Mouse (Mus musculus): Measurements from ENCODE around the gene Yap1.

The Yap1 gene

DNA sequence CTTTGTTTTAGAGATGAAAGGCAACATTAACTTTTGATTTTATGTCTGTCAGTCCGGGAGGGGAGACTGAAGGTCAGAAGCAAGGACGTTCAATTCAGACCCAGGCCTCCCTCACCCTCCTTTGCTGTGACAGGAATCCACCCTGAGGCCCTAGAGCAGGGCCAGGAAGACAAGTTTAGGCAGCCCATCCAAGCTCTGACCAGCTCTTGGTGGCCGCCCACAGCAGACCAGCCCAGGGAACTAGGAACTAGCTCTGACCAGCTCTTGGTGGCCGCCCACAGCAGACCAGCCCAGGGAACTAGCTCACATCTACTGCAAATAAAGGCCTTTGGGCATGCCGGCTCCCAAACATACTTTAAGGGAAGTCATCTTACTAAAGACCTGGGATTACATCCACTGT, 26.8 kb downstream of the Yap1 start:
- DNase-seq (ENCODE audit: low spot score in 2 of 2) = no peak

GRCm38 (mm10) chr9:7971993-7972392, 32.4 kb downstream of the Yap1 start:
- DNase-seq (ENCODE audit: low spot score in 2 of 2) = no peak

GRCm38 (mm10) chr9:7967980-7968379, 36.4 kb downstream of the Yap1 start:
- no peak for DNase-seq (ENCODE audit: low spot score in 2 of 2)

GRCm38 (mm10) chr9:7965590-7965989, 38.8 kb downstream of the Yap1 start:
- DNase-seq (ENCODE audit: low spot score in 2 of 2) = no peak

GRCm38 (mm10) chr9:7963867-7964266, 40.5 kb downstream of the Yap1 start:
- no peak for DNase-seq (ENCODE audit: low spot score in 2 of 2)

DNA sequence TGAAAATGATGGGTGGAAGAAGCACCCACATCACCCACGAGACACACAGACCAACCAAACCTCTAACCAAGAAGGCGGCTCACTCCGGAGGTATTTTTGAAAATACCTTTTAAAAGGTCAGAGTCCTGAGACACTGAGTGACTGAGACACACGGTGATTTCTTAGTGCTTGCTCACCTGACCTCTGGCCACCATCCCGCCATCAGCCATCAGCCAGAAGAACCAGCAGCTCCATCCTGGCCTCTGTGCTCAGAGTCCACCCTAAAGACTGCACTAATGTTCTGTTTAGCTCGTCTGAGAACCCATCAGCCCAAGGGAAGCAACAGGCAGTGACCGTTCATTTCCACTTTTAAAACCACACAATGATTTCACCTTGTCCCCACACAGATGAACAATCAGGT, 41.5 kb downstream of the Yap1 start:
- DNase-seq (ENCODE audit: low spot score in 2 of 2) = no peak

- DNase-seq (ENCODE audit: low spot score in 2 of 2) = no peak
Measured at GRCm38 (mm10) chr9:7961366-7962160, 42.8 kb downstream of the Yap1 start.

GRCm38 (mm10) chr9:7960382-7960781, 44.0 kb downstream of the Yap1 start:
- DNase-seq (ENCODE audit: low spot score in 2 of 2) = no peak

DNA sequence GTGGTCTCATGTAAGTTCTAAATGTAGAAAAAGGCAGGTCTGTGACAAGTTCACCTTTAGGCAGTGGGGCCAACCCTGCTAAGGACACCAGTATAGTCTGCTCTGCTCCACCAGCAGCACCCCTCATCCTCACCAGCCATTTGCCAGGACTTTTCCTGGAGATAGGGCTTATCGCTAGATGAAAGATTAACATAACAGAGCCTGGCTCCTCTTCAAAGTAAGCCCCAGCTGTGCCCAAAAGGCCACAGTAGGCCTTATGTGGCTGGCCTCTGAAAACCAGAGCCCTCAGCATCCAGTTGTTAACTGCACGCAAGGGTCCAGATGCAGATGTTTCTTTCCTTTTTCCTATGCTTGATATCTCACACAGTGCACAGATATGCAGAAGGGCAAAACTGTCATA, 45.1 kb downstream of the Yap1 start:
- no peak for DNase-seq (ENCODE audit: low spot score in 2 of 2)

GRCm38 (mm10) chr9:7958025-7958593, 46.3 kb downstream of the Yap1 start:
- no peak for DNase-seq (ENCODE audit: low spot score in 2 of 2)

DNA sequence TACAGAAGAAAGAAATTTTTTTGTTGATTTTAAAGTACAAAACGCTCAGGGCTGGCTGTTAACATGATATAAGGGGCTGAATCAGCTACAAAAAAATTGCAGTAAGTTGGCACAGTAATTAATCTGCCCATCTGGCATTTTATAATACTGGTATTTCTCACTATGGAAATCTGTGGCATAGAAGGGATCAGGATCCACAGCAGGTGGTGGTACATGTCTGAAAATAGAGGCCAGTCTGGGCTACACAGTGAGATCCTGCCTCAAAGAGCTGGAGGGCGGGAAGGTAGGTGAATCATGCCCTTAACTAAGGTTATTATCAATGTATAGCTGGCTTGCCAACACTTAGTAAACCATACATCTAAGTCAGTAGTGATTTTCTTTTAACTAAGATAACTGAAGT, 47.0 kb downstream of the Yap1 start:
- no peak for DNase-seq (ENCODE audit: low spot score in 2 of 2)

- no peak for DNase-seq (ENCODE audit: low spot score in 2 of 2)
Measured at GRCm38 (mm10) chr9:7956400-7956799, 48.0 kb downstream of the Yap1 start.

GRCm38 (mm10) chr9:7952886-7953285, 51.5 kb downstream of the Yap1 start:
- no peak for DNase-seq (ENCODE audit: low spot score in 2 of 2)

- DNase-seq (ENCODE audit: low spot score in 2 of 2) = no peak
Measured at GRCm38 (mm10) chr9:7950211-7950644, 54.2 kb downstream of the Yap1 start.

DNA sequence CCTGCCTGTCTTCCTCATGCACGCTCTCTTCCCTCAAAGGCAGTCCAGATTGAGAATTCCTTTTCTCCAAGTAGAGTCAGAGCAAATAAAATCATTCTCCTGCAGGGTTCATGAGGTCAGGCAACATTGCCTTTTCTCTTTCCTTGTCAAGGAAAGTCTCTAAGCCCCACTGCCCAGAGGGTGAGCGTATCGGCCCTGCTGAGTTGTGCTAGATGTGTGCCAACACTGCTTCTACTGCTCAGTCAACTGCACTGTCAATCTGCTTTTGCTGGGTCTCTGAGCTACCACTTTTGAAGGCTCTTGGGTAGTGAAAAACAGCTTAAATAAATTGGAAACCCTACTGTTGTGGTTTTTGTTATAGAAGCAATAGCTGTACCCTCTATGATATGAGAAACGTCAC, 56.5 kb downstream of the Yap1 start:
- DNase-seq (ENCODE audit: low spot score in 2 of 2) = no peak

DNA sequence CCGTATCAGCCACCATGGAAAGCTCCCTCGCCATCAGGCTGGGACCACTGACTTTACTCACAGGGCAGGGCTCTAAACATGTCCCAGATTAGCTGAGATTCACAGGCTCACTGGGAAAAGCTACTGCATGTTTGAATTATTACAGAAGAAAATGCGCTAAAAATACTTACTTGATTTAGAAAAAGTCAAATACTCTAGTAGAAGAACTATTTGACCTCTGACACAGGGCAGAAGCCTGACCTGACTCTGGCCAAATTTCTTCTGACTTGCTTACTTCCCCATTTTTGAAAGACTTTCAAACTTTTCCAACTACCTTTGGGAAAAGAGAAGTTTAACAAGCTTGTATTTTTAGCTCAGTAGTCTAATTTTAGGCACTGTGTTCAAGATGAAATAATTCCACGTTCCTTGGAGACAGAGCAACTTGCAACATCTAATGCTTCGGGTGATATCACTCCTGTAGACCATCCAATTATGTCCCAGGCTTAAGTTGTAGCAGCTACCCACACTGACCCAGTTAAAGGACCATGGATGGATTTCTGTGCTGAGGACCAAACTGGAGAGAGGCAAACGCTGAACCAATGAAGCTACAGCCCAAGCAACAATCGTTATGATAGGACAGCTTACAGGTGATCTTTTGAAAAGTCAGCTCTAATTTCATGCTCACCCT, 60.5 kb downstream of the Yap1 start:
- no peak for DNase-seq (ENCODE audit: low spot score in 2 of 2)

DNA sequence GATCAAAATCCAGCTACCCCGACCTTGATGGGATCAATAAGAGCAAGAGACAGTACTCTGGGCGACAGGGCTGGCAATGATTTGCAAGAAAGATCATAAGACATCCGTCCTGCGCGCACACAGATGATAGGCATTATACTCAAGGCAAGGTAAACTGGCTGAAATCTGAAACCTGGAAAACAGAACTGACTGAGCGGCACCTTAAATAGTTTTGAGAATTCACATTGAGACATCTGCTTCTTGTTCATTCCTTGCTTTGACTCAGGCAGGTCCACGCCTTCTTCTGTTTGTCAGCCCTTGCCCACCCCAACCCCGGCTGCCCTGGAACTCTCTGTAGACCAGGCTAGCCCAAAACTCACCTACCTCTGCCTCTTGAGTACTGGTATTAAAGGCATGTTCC, 61.7 kb downstream of the Yap1 start:
- no peak for DNase-seq (ENCODE audit: low spot score in 2 of 2)

- no peak for DNase-seq (ENCODE audit: low spot score in 2 of 2)
Measured at GRCm38 (mm10) chr9:7940075-7940474, 64.3 kb downstream of the Yap1 start.

DNA sequence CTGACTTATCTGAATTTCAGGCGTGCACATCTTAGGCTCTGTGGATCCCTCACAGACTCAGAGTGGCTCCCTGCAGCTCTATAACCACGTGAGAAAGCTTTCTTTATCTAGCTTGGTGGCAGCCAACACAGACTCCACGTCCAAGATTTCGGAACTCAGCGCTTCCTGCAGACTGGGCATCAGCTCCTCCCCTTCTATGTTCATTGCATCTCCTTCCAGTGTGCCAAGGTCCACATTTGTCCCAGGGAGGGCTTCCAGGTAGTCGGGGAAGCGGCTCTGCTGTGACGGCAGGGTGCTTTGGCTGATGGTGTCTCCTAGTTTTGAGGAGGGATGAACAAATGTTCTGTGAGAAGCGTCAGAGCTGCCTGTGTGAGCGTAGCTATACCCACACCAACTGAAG, 70.0 kb downstream of the Yap1 start:
- no peak for DNase-seq (ENCODE audit: low spot score in 2 of 2)

DNA sequence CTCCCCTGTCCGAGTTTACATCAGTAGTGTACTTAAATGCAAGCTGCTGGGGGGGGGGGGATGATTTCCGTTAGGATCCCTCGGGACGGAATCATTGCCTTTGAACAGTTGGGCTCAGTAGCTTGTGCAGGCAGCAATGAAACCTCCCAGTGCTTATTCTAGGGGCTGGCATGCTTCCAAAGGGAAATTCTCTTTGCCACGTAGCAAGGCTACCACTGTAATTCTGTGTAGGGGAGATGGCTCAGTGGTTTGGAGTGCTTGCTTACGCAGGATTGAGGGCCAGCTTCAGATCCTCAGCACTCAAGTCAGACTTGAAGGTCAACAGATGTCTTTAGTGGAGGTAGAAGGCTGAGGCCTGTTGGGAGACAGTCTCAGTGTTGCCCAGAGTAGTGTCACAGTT, 74.8 kb downstream of the Yap1 start:
- no peak for DNase-seq (ENCODE audit: low spot score in 2 of 2)

DNA sequence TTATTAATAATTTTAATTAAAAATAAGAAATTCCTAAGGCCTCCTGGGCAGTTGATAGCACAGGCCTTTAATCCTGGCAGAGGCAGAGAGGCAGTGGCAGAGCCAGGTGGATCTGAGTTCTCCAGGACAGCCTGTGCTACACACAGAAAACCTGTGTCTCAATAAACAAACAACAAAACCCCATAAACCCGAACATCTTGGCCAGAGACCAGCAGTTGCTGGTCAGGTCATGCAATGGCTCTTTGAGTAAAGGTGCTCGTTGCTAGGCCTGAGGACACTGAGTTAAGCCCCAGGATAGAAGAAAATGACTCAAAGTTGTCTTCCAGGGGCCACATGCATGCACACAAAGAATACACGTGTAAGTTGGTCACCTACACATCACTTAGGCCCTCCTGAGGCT, 75.5 kb downstream of the Yap1 start:
- no peak for DNase-seq (ENCODE audit: low spot score in 2 of 2)

GRCm38 (mm10) chr9:7928207-7928793, 76.1 kb downstream of the Yap1 start:
- DNase-seq (ENCODE audit: low spot score in 2 of 2) = no peak

- no peak for DNase-seq (ENCODE audit: low spot score in 2 of 2)
Measured at GRCm38 (mm10) chr9:7914925-7915324, 89.5 kb downstream of the Yap1 start.

Data from spleen, postnatal 10 days (tissue).